Mouse (Mus musculus) midbrain, postnatal 0 days (tissue): ENCODE data around the gene Jmjd8. TPM values are rescaled to one million over a fixed set of nuclear protein-coding genes. Genes with fewer than 3 reads are reported as not detected.
A peak's percentile ranks its signal among the peaks of the same experiment; 100 is the strongest.

Source experiments
- ATAC-seq: fragments of 200-750 bp; cut with Nextera tagmentation; 2 replicates; pipeline ENCODE4 v1.8.0; 2017; ENCODE audit warnings: moderate number of reproducible peaks, mild to moderate bottlenecking, moderate TSS enrichment, moderate library complexity; ENCODE audit not compliant: low FRiP score
- DNase-seq: peaks from one replicate; pipeline ENCODE4 v3.0.0-alpha.2; 2015; ENCODE audit warnings: low spot score
- H3K27ac ChIP-seq: fragments of 300-500 bp; sonication (generic); 2 replicates; pipeline ENCODE4 v1.5.1; 2014; ENCODE audit warnings: low read depth, mild to moderate bottlenecking, low read length, mixed read lengths
- H3K27me3 ChIP-seq: fragments of 300-500 bp; sonication (generic); 2 replicates; pipeline ENCODE4 v1.6.1; 2014; ENCODE audit warnings: low read length, control low read depth, mixed read lengths; ENCODE audit not compliant: insufficient read depth
- H3K36me3 ChIP-seq: fragments of 300-500 bp; sonication (generic); 2 replicates; pipeline ENCODE4 v1.6.1; 2014; ENCODE audit warnings: low read length, control low read depth, mixed read lengths; ENCODE audit not compliant: insufficient read depth
- H3K4me1 ChIP-seq: fragments of 300-500 bp; sonication (generic); 2 replicates; pipeline ENCODE4 v1.6.1; 2014; ENCODE audit warnings: mild to moderate bottlenecking, control low read depth, antibody characterized with exemption, low read length, mixed read lengths; ENCODE audit not compliant: insufficient read depth
- H3K4me2 ChIP-seq: fragments of 300-500 bp; sonication (generic); 2 replicates; pipeline ENCODE4 v1.6.1; 2014; ENCODE audit warnings: low read depth, mild to moderate bottlenecking, low read length, mixed read lengths; ENCODE audit not compliant: poor library complexity, severe bottlenecking
- H3K4me3 ChIP-seq: fragments of 300-500 bp; sonication (generic); 2 replicates; pipeline ENCODE4 v1.5.1; 2014; ENCODE audit warnings: low read depth, mild to moderate bottlenecking, low read length, moderate library complexity
- H3K9ac ChIP-seq: fragments of 300-500 bp; sonication (generic); replicated peaks from 2 replicates; pipeline ENCODE4 v1.6.1; 2014; ENCODE audit warnings: mild to moderate bottlenecking, low read length, moderate library complexity, mixed read lengths; ENCODE audit not compliant: poor library complexity, severe bottlenecking
- H3K9me3 ChIP-seq: fragments of 300-500 bp; sonication (generic); 2 replicates; pipeline ENCODE4 v1.6.1; 2016; ENCODE audit warnings: low read length, control low read depth
- CTCF ChIP-seq: IDR thresholded peaks from 2 replicates; pipeline ENCODE4 v1.5.1; 2016; ENCODE audit warnings: antibody characterized with exemption, mild to moderate bottlenecking
- WGBS: fragments of 180-500 bp; shearing (Covaris S2); extraction: QIAGEN DNeasy Blood & Tissue Kit; methylation state at CpG from one replicate; pipeline ENCODE4 v1.1.7; 2014; 5-methylcytosine and 5-hydroxymethylcytosine counted together
- microRNA-seq: library from miRNA; unstranded; fragments of <30 nt; microRNA quantifications from one replicate; pipeline ENCODE4, GENCODE M21; 2016; ENCODE audit warnings: borderline number of aligned reads
- polyA plus RNA-seq: library from polyadenylated mRNA; unstranded; fragments of >200 nt; fragmentation: Nextera tagmentation; extraction: Ambion mirVana; gene quantifications from 2 replicates; pipeline ENCODE4 v1.2.1, GENCODE M21; 2015
- total RNA-seq: library from RNA; depleted of rRNA; stranded (reverse); fragments of >200 nt; gene quantifications from 2 replicates; pipeline ENCODE4 v1.2.3, GENCODE M21; 2014; rRNA removed

The Jmjd8 gene
- total and polyA plus RNA-seq, 2 experiments from 2014 or later: 39.1 to 45.9 TPM

DNA sequence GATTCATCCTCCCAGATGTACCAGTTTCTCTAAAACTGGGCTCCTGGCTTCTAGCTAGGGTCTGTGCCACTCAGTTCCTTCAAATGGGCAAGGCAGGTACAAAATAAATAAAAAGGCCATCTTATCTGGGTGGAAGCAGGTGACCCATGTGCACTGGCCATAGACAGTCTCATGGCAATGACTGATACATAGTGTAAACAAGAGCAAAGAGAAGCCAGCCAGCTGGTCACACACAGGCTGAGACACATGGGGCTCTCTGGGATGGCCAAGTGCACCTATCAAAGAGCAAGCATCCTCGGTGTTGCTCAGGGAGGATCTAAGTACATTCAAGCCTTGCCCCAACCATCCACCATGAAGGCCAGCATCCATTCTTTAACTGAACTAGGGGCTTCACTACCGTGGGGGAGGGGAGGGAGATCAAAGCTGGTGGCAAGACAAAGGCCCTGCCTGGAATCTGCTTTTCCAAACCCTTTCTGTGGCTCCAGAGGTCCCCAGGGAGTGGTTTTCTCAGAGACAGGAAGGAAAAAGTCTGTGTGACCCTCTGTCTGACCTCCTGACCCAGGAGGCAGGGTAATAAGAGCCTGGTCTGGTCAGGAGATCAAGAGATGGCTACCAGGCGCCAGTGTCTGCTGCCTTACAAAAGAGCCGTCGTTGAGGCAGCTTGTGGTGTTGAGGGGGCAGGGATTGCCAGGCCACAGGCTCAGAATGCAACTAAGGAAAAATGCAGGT is 52.4 kb downstream of the Jmjd8 start:
- H3K9me3 ChIP-seq: no peaks in the 10 kb centered on the region
- H3K9ac ChIP-seq: no peak overlapping the region
- whole genome bisulfite sequencing: 9% methylated on average over 5 of the region's 5 CpGs
- no peak for ATAC-seq
- H3K4me1 ChIP-seq: peaks cover 13% of the 10 kb centered on the region
- H3K36me3 ChIP-seq: peaks cover 40% of the 10 kb centered on the region
- no peaks in the 10 kb centered on the region for H3K27me3 ChIP-seq
- 0 out of 2 replicates have a peak overlapping the region, but pooled peaks have one; percentile 32 for H3K27ac ChIP-seq
- no peak overlapping the region for H3K4me2 ChIP-seq
- no peak for TF ChIP-seq CTCF
- no peak for DNase-seq
- H3K4me3 ChIP-seq: no peak overlapping the region

Small RNA genes lying within 50 kb of the gene (microRNA-seq; reads per million reads assigned to microRNA genes)
- gene Mir3082: 1.0 reads per million
- gene Mir6966: not detected

Other genes starting within 250 kb of the Jmjd8 start
- 27.3 and 27.6 TPM in 2 replicates for gene Lmf1, start 249.8 kb upstream of the Jmjd8 start, total RNA-seq
- gene Lmf1, start 249.8 kb upstream of the Jmjd8 start, polyA plus RNA-seq: 19.8 and 23.0 TPM in 2 replicates
- 34.4 and 42.2 TPM in 2 replicates for gene Gng13, start 111.7 kb upstream of the Jmjd8 start, total RNA-seq
- 21.0 and 25.8 TPM in 2 replicates for gene Gng13, start 111.7 kb upstream of the Jmjd8 start, polyA plus RNA-seq
- 3.4 and 5.8 TPM in 2 replicates for gene Chtf18, start 101.4 kb upstream of the Jmjd8 start, total RNA-seq
- gene Chtf18, start 101.4 kb upstream of the Jmjd8 start, polyA plus RNA-seq: 2.2 and 2.5 TPM in 2 replicates
- 8.0 and 10.5 TPM in 2 replicates for gene Rpusd1, start 101.2 kb upstream of the Jmjd8 start, total RNA-seq
- gene Rpusd1, start 101.2 kb upstream of the Jmjd8 start, polyA plus RNA-seq: 26.7 and 33.3 TPM in 2 replicates
- gene Mslnl, start 92.8 kb upstream of the Jmjd8 start, total RNA-seq: not detected in 2 replicates
- not detected in 2 replicates for gene Mslnl, start 92.8 kb upstream of the Jmjd8 start, polyA plus RNA-seq
- 0.52 and 1.6 TPM in 2 replicates for gene Msln, start 74.5 kb upstream of the Jmjd8 start, total RNA-seq
- 2.2 and 3.6 TPM in 2 replicates for gene Msln, start 74.5 kb upstream of the Jmjd8 start, polyA plus RNA-seq
- gene Narfl, start 55.1 kb upstream of the Jmjd8 start, total RNA-seq: 25.2 and 27.3 TPM in 2 replicates
- gene Narfl, start 55.1 kb upstream of the Jmjd8 start, polyA plus RNA-seq: 25.1 and 27.2 TPM in 2 replicates
- 149 and 156 TPM in 2 replicates for gene Haghl, start 43.2 kb upstream of the Jmjd8 start, total RNA-seq
- 206 and 228 TPM in 2 replicates for gene Haghl, start 43.2 kb upstream of the Jmjd8 start, polyA plus RNA-seq
- 0.44 TPM in 1 of 2 replicates, not detected in the other for gene Ccdc78, start 42.3 kb upstream of the Jmjd8 start, total RNA-seq
- gene Ccdc78, start 42.3 kb upstream of the Jmjd8 start, polyA plus RNA-seq: 0.39 and 0.65 TPM in 2 replicates
- 65.8 and 74.2 TPM in 2 replicates for gene Fam173a, start 36.0 kb upstream of the Jmjd8 start, total RNA-seq
- 106 and 116 TPM in 2 replicates for gene Fam173a, start 36.0 kb upstream of the Jmjd8 start, polyA plus RNA-seq
- not detected in 2 replicates for gene AC134908.4, start 33.2 kb upstream of the Jmjd8 start, total RNA-seq
- 0.89 TPM in 1 of 2 replicates, not detected in the other for gene AC134908.4, start 33.2 kb upstream of the Jmjd8 start, polyA plus RNA-seq
- gene Metrn, start 31.7 kb upstream of the Jmjd8 start, total RNA-seq: 155 and 236 TPM in 2 replicates
- gene Metrn, start 31.7 kb upstream of the Jmjd8 start, polyA plus RNA-seq: 50.0 and 54.3 TPM in 2 replicates
- 140 and 154 TPM in 2 replicates for gene Fbxl16, start 19.8 kb upstream of the Jmjd8 start, total RNA-seq
- gene Fbxl16, start 19.8 kb upstream of the Jmjd8 start, polyA plus RNA-seq: 43.1 and 51.7 TPM in 2 replicates
- 33.4 and 37.6 TPM in 2 replicates for gene Wdr24, start 5.2 kb upstream of the Jmjd8 start, total RNA-seq
- gene Wdr24, start 5.2 kb upstream of the Jmjd8 start, polyA plus RNA-seq: 24.7 and 27.3 TPM in 2 replicates
- 237 and 248 TPM in 2 replicates for gene Stub1, start 4.5 kb downstream of the Jmjd8 start, total RNA-seq
- gene Stub1, start 4.5 kb downstream of the Jmjd8 start, polyA plus RNA-seq: 374 and 397 TPM in 2 replicates
- 95.2 and 168 TPM in 2 replicates for gene Rhbdl1, start 8.4 kb downstream of the Jmjd8 start, total RNA-seq
- 97.0 and 110 TPM in 2 replicates for gene Rhbdl1, start 8.4 kb downstream of the Jmjd8 start, polyA plus RNA-seq
- gene Gm20683, start 12.9 kb downstream of the Jmjd8 start, total RNA-seq: 25.8 and 34.3 TPM in 2 replicates
- gene Gm20683, start 12.9 kb downstream of the Jmjd8 start, polyA plus RNA-seq: 11.9 and 14.2 TPM in 2 replicates
- gene Rhot2, start 16.0 kb downstream of the Jmjd8 start, total RNA-seq: 49.2 and 70.1 TPM in 2 replicates
- 15.4 and 16.2 TPM in 2 replicates for gene Rhot2, start 16.0 kb downstream of the Jmjd8 start, polyA plus RNA-seq
- gene Wdr90, start 32.6 kb downstream of the Jmjd8 start, total RNA-seq: 36.2 and 44.3 TPM in 2 replicates
- gene Wdr90, start 32.6 kb downstream of the Jmjd8 start, polyA plus RNA-seq: 14.2 and 15.0 TPM in 2 replicates
- 14.6 and 29.9 TPM in 2 replicates for gene Mcrip2, start 39.9 kb downstream of the Jmjd8 start, total RNA-seq
- 39.5 and 45.5 TPM in 2 replicates for gene Mcrip2, start 39.9 kb downstream of the Jmjd8 start, polyA plus RNA-seq
- 53.8 and 64.8 TPM in 2 replicates for gene Mettl26, start 46.2 kb downstream of the Jmjd8 start, total RNA-seq
- gene Mettl26, start 46.2 kb downstream of the Jmjd8 start, polyA plus RNA-seq: 67.3 and 74.0 TPM in 2 replicates
- 0.77 and 1.7 TPM in 2 replicates for gene Wfikkn1, start 52.0 kb downstream of the Jmjd8 start, total RNA-seq
- gene Wfikkn1, start 52.0 kb downstream of the Jmjd8 start, polyA plus RNA-seq: 0.42 and 0.56 TPM in 2 replicates
- 42.1 and 43.0 TPM in 2 replicates for gene Rab40c, start 90.9 kb downstream of the Jmjd8 start, total RNA-seq
- gene Rab40c, start 90.9 kb downstream of the Jmjd8 start, polyA plus RNA-seq: 36.2 and 38.9 TPM in 2 replicates
- gene Pigq, start 116.1 kb downstream of the Jmjd8 start, total RNA-seq: 73.6 and 111 TPM in 2 replicates
- 75.4 and 79.7 TPM in 2 replicates for gene Pigq, start 116.1 kb downstream of the Jmjd8 start, polyA plus RNA-seq
- 0.47 and 0.60 TPM in 2 replicates for gene Nhlrc4, start 116.1 kb downstream of the Jmjd8 start, total RNA-seq
- gene Nhlrc4, start 116.1 kb downstream of the Jmjd8 start, polyA plus RNA-seq: 0.35 and 0.91 TPM in 2 replicates
- 2.9 and 4.1 TPM in 2 replicates for gene A930017K11Rik, start 123.7 kb downstream of the Jmjd8 start, total RNA-seq
- gene A930017K11Rik, start 123.7 kb downstream of the Jmjd8 start, polyA plus RNA-seq: 3.2 and 3.7 TPM in 2 replicates
- 29.7 and 36.8 TPM in 2 replicates for gene Capn15, start 156.9 kb downstream of the Jmjd8 start, total RNA-seq
- gene Capn15, start 156.9 kb downstream of the Jmjd8 start, polyA plus RNA-seq: 14.7 and 20.1 TPM in 2 replicates
- gene Rab11fip3, start 240.7 kb downstream of the Jmjd8 start, total RNA-seq: 34.7 and 35.7 TPM in 2 replicates
- 14.8 and 18.3 TPM in 2 replicates for gene Rab11fip3, start 240.7 kb downstream of the Jmjd8 start, polyA plus RNA-seq